Mouse (Mus musculus) kidney, adult 2 months (tissue): ENCODE measurements at regions not wholly inside any gene's neighbourhood (a gene's known extent, or its start where the extent isn't known, plus 50 kb on each side); places are given as distances from the start of the nearest gene placed in this dataset.

Experiments used
- CTCF ChIP-seq: fragments of 200-500 bp; conservative IDR thresholded peaks from 2 replicates; pipeline ENCODE4 v1.5.1; 2011; ENCODE audit warnings: low read depth, mild to moderate bottlenecking, control low read depth, low read length, moderate library complexity, mixed read lengths; ENCODE audit not compliant: insufficient read depth, insufficient read length
- POLR2A ChIP-seq: fragments of 200-500 bp; IDR thresholded peaks from one replicate; pipeline ENCODE4 v1.6.1; 2011; ENCODE audit warnings: low read depth, low read length, control low read depth

GRCm38 (mm10) chr17:14579671-14580070 lies 114.4 kb downstream of the Thbs2 start:
- TF ChIP-seq POLR2A (no peak), CTCF (no peak)
